Mouse (Mus musculus) E14TG2a.4 (cell line): ENCODE results near the gene Dhrs1.
A peak's percentile ranks its signal among the peaks of the same experiment; 100 is the strongest.

Source experiments
- H3K27me3 ChIP-seq: 2 replicates; pipeline ENCODE4 v1.6.1; 2014; ENCODE audit warnings: low read length, control low read depth; ENCODE audit not compliant: insufficient read depth
- H3K36me3 ChIP-seq: 2 replicates; pipeline ENCODE4 v1.6.1; 2014; ENCODE audit warnings: low read length, control low read depth; ENCODE audit not compliant: insufficient read depth
- H3K4me1 ChIP-seq: replicated peaks from 2 replicates; pipeline ENCODE4 v1.6.1; 2014; ENCODE audit warnings: low read depth, low read length, control low read depth
- H3K4me3 ChIP-seq: replicated peaks from 2 replicates; pipeline ENCODE4 v1.5.1; 2014; ENCODE audit warnings: mild to moderate bottlenecking, low read length
- H3K9me3 ChIP-seq: 2 replicates; pipeline ENCODE4 v1.6.1; 2014; ENCODE audit warnings: low read length, control low read depth
- CTCF ChIP-seq: conservative IDR thresholded peaks from 2 replicates; pipeline ENCODE4 v1.5.1; 2014; ENCODE audit warnings: low read length
- NANOG ChIP-seq: IDR thresholded peaks from 2 replicates; pipeline ENCODE4 v1.6.1; 2014; ENCODE audit warnings: borderline replicate concordance, low read length, mixed read lengths
- POU5F1 ChIP-seq: IDR thresholded peaks from 2 replicates; pipeline ENCODE4 v1.6.1; 2014; ENCODE audit warnings: low read length, borderline replicate concordance

Gene Dhrs1

DNA sequence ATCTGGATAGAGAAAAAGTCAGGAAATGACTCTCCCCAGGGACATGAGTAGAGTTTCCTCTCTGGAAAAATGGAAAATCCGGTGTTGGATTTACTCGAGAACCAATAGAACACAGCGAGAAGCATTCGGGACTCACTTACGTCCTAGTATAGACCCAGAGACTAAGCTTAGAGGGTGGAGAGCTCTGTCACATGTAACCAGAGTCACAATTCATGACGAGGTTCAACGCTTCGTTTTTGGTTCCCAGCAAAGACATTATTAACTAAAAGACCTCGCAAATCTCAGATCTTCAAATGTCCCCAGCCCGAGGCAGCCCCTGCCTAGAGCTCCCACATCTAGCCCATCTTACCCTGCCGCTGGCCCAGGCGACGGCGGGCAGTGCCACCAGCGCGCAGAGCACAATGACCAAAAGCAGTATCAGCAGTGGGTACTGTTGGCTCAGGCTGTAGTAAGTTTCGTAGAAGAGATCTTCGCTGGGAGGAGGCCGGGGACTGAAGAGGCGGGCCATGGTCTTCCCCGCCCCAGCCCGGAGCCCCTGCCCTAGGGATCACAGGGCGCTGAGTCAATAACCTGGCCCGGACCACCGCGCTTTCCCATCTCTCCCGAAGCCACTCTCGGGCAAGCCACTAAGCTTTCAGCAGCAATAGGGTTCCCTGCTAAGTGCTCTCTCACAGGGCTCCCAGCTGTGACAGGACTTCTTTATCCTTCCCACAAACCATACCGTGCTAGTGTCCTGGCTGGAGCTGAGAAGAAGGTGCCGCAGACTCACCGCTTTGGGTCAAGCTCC is 37.9 kb upstream of the Dhrs1 start:
- TF ChIP-seq CTCF: no peak
- TF ChIP-seq NANOG: no peak
- no peak for TF ChIP-seq POU5F1
- peaks cover 20% of the 10 kb centered on the region for H3K36me3 ChIP-seq
- H3K4me3 ChIP-seq: peak overlapping the region; percentile 66
- peaks cover 90% of the 10 kb centered on the region for H3K27me3 ChIP-seq
- peaks cover 53% of the 10 kb centered on the region for H3K4me1 ChIP-seq
- no peaks in the 10 kb centered on the region for H3K9me3 ChIP-seq

DNA sequence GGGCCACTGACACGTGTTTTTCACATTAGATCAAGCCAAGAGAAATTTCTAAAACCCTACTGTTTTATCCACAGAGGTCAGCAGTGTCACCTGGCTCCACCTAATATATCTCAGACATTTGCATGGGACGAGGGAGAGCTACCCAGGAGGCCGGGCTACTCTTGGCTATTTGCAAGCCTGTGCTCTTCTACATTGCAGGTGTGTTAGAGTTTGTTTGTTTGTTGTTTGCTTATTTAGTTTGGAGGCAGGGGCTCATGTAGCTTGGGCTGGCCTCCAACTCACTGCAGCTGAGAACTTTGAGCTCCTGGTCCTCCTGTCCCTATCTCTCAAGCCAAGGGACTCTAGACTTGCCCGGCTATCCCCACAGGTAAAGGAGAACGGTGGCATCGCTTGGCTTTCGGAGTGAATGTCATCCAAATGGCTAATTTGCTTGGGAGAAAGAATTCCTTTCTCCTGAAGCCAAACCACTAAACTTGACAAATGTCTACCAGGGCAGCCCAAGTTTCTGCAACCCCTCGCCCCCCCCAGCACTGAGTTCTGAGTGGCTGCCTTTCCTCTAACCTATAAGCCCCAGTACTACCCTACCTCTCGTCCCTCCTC is 37.0 kb upstream of the Dhrs1 start:
- H3K27me3 ChIP-seq: peaks cover 90% of the 10 kb centered on the region
- H3K4me1 ChIP-seq: peaks cover 47% of the 10 kb centered on the region
- H3K9me3 ChIP-seq: no peaks in the 10 kb centered on the region
- TF ChIP-seq NANOG (no peak), POU5F1 (no peak), CTCF (no peak)
- peaks cover 20% of the 10 kb centered on the region for H3K36me3 ChIP-seq
- no peak overlapping the region for H3K4me3 ChIP-seq

DNA sequence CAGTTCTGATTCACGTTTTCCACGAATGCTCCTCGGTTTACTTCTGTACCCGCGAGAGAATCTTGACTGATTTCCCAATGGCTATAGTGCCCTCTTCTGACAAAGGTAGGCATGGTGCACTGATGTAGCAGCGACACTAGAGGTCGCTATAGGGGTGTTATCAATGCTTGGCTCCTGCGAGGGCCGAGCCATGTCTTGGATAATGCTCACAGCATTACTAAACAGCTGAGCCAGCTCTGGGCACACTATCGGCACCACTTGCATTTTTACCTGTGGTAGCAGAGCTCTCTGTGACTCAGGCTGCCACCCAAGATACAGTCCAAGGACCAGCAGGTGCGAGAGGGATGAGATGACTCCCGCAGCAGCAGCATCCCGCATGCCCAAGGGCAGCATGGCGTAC is 35.8 kb upstream of the Dhrs1 start:
- H3K4me1 ChIP-seq: peaks cover 45% of the 10 kb centered on the region
- H3K27me3 ChIP-seq: peaks cover 85% of the 10 kb centered on the region
- no peaks in the 10 kb centered on the region for H3K9me3 ChIP-seq
- TF ChIP-seq CTCF (peak; percentile 98), NANOG (no peak)
- H3K4me3 ChIP-seq: peak overlapping the region; percentile 41; the same call in 1 of the 2 replicates
- H3K36me3 ChIP-seq: peaks cover 9% of the 10 kb centered on the region

DNA sequence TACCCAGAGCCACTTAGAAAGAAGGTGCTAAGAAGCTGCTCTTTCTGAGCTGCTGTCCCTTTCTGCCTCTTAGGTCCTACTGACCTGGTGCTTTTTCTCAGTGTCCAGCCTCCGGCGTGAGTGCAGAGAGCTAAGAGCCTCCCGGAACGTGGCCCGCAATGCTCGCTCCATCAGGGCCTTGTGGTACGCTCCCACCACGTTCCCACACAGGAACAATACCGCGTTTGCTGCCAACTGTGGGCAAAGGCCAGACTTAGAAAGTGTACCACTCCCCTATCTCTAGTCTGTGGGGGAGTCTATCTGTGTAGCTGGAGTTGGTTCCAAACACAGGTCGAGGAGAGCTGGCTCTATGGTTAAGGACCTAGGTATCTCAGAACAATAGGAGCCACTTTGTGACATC is 35.2 kb upstream of the Dhrs1 start:
- Histone ChIP-seq H3K4me1 (peaks cover 45% of the 10 kb centered on the region), H3K9me3 (no peaks in the 10 kb centered on the region), H3K27me3 (peaks cover 83% of the 10 kb centered on the region), H3K36me3 (peaks cover 3% of the 10 kb centered on the region), H3K4me3 (no peak overlapping the region)
- TF ChIP-seq NANOG: no peak
- TF ChIP-seq CTCF: no peak
- TF ChIP-seq POU5F1: no peak

DNA sequence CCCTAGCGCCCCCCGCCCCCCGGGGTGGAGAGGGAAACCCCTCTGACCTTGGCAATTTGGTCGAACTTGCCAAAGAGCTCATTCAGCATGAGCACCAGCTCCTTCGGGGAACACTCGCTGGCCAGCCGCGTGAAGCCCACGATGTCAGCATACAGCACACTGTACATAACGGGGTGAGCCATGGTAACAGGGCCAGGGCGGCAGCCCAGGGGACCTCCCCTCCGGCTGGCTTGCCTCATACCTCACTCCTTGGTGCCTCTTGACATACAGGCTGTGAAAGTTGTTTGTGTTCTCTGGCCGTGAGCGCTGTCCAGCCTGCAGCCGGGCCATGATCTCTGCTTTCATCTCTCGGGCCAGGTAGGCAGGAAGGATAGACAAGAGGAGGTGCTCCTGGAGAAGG is 34.2 kb upstream of the Dhrs1 start:
- Histone ChIP-seq H3K36me3 (no peaks in the 10 kb centered on the region), H3K4me3 (no peak overlapping the region), H3K27me3 (peaks cover 83% of the 10 kb centered on the region), H3K9me3 (no peaks in the 10 kb centered on the region), H3K4me1 (peaks cover 45% of the 10 kb centered on the region)
- TF ChIP-seq NANOG: no peak
- no peak for TF ChIP-seq CTCF
- no peak for TF ChIP-seq POU5F1

DNA sequence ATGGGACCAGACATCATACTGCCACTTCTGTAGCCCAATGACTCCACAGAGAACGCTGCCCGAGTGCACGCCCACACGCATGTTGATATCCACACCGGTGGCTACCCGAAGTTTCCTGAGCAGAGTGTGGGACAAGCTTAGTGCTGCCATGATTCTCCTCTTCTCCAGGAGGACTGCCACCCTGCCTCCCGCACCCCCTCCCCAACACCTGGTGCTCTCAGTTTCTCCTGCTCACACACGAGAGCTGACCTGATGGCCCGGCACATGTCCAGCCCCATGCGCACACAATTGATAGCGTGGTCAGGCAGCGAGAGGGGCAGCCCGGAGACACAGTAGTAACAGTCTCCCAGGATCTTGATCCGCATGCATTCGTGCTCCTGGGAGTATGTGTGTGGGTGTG is 33.2 kb upstream of the Dhrs1 start:
- TF ChIP-seq NANOG: no peak
- no peak for TF ChIP-seq POU5F1
- TF ChIP-seq CTCF: no peak

DNA sequence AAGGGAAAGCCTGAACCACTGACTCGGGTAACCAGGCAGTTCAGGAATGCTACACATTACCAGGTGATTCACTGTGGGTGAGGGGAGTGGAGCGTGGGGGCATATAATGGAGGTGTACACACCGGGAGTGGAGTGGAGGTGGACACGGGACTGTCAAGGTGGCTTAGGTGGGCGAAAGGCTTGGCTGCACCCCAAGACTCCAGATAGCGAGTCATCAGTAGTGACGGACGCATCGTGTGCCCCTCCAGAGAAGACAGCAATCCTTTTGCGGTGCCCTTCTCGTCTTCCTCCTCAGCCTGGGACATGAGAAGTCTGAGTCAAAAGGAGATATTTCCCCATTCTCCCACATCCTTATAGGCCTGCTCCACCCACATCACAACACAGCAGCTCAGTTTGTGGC is 32.3 kb upstream of the Dhrs1 start:
- Histone ChIP-seq H3K4me1 (peaks cover 31% of the 10 kb centered on the region), H3K36me3 (no peaks in the 10 kb centered on the region), H3K9me3 (no peaks in the 10 kb centered on the region), H3K4me3 (no peak overlapping the region), H3K27me3 (peaks cover 81% of the 10 kb centered on the region)
- no peak for TF ChIP-seq CTCF
- no peak for TF ChIP-seq NANOG
- TF ChIP-seq POU5F1: no peak

More for the DNA sequence above, 33.2 kb upstream of the Dhrs1 start:
- H3K4me3 ChIP-seq: peak overlapping the region; percentile 43
- no peaks in the 10 kb centered on the region for H3K9me3 ChIP-seq
- H3K4me1 ChIP-seq: peaks cover 40% of the 10 kb centered on the region
- peaks cover 83% of the 10 kb centered on the region for H3K27me3 ChIP-seq
- no peaks in the 10 kb centered on the region for H3K36me3 ChIP-seq

DNA sequence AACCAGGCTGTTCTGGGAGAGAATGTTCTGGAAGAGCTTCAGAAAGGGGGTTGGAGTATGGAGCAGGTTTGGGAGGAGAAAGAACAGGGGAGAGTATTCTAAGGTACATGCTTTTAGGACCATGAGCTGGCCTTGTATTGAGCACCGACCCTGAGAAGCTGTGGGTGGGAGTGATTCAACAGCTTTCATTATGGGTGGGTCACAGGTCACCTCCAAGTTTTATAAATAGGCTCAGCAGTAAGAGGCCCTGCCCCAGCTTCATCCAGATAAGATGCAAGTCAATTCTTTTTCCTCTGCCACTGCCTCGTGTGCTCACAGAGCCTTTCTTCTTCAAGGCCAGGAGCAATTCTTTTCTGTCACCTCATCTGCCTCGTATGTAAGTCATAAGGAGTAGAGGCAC is 31.7 kb upstream of the Dhrs1 start:
- no peaks in the 10 kb centered on the region for H3K9me3 ChIP-seq
- H3K4me1 ChIP-seq: peaks cover 30% of the 10 kb centered on the region
- no peaks in the 10 kb centered on the region for H3K36me3 ChIP-seq
- TF ChIP-seq POU5F1 (no peak), NANOG (no peak), CTCF (no peak)
- H3K27me3 ChIP-seq: peaks cover 81% of the 10 kb centered on the region
- H3K4me3 ChIP-seq: no peak overlapping the region
